Mouse (Mus musculus): ENCODE data around the gene Gm49027. TPM values are rescaled to one million over a fixed set of nuclear protein-coding genes. Genes with fewer than 3 reads are reported as not detected.

Gene Gm49027
- polyA plus RNA-seq (2021; fragmentation: Nextera tagmentation): 0.16 TPM in 1 of 2 replicates, not detected in the other
- long read RNA-seq, experiment 1, partial matches to known transcripts: 63 of 65 reads
- long read RNA-seq, experiment 1, other reads (novel, unspliced or antisense): 2 of 65 reads
- long read RNA-seq, experiment 2, partial matches to known transcripts: 16 of 16 reads
- long read RNA-seq, experiment 2, other reads (novel, unspliced or antisense): 0 of 16 reads

DNA sequence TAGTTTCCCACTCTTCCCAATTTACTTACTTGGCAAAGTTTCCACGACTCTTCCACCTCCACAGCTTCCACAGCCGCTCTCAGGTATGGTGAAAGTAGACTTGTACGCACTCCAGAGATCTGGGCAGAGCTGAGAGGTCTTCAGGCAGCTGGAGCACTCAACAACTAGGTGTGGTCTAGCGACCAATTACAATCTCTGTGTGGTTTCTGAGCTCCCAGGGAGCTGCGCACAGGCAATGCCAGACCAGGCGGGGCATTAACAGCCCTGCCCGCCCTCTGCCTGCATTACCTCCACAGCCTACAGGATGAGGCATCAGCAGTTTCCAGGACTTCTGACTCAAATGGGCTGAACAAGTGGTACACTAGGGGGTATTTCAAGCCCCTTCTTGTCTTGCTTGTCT lies at the start of gene Gm49027:
Gene Gm49027, minus strand, starts transcription at position 208 of the 400 bp plus-strand sequence.

DNA sequence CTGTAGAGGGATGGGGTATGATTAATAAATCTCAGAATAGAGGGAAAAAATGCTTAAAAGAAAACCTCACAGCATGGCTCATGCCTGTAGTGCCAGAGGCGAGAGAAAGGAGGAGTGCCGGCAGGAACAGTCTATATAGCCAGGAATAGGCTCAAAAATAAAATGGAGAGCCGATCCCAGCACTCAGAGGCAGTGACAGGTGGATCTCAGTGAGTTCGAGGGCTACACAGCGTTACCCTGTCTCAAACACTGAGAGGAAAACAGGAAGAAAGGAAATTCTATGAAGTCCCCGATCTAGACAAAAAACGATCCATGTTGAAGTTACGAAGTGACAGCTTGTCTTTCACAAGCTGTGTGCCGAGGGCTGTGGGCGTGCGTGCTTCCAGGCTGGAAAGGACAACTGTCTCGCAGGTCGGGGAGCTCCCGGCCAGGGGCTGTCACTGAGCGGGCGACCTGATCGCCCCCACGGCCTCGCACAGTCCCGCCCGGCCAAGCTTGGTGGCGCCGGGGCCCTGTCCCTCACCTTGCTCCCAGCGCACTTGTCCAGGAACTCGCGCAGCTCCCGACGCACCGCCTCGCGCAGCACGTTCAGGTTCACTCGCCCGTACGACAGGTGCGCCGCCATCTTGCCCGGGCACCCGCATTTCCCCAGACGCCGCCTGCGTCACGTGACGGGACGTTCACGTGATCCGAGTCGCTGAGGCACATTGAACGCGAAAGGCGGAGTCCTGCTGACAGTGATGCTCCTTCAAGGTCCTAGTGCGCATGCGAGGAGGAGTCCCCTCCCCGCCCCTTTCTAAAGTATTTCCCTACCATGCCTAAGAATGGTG lies 47.3 kb upstream of the Gm49027 start, which contains the start of gene Vps33a:
Gene Vps33a, minus strand, starts transcription at position 682 of the 830 bp plus-strand sequence.

GRCm38 (mm10) chr5:123523692-123524392 lies 1.4 kb downstream of the Gm49027 start, which contains the start of gene Diablo:
TSS of gene Diablo (minus strand) at chr5:123524176.

DNA sequence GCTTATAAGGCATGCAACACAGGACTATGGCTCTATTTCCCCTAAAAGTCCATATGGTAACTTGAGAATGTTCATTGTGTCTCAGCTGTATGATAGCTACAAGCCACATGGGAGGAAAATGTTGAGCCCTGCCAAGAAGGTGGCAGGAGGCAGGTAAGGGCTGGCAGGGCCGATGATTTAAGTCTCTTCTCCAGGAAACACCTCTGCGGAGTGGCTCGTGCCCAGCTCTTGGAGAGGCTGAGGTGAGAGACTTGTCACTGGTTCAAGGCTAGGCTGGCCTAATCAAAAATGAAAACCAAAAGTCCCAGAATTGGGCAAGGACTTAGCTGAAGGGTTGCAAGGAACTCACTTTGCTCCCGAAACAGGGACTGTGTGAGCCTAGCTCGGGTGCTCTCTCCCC lies 15.1 kb downstream of the Gm49027 start, which contains the start of gene B3gnt4:
Gene B3gnt4, plus strand, starts transcription at position 301 of the 400 bp plus-strand sequence.

DNA sequence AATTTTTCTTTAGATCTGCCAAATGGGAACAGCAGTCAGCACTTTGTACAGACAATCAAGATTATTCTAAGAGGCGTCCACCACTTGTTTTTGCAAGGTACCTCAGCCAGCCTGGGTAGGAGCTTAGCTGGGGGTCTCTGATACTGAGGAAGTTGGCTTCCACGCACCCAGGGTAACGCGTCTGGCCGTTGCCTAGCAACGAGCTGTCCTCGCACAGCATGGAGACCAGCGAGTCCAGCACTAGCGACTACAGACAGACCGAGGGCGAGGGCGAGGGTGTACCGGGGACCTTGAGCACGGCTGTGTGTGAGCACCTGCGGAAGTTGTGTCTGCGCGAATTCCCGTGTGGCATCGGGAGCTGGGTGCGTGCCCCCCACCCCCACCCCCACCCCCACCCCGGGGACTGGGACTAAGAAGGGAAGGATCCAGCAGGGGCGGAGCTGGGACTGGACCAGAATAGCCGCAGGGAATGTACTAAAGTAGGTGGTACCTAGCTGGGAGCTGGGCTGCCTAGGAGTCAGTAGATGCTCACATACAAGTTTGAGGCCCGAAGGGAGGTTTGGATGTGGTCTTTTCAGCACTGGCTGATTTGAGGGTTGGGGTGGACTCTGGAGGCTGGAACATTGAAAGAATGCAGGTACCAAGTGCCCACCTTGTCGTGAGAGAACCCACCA lies 36.0 kb downstream of the Gm49027 start, which contains the start of the genes Lrrc43 and Il31:
Gene Lrrc43, plus strand, starts transcription at position 194 of the 674 bp plus-strand sequence.
Gene Il31, minus strand, starts transcription at position 378 of the 674 bp plus-strand sequence.

Other genes with a start within 250 kb of the Gm49027 start
- 13.4 and 25.0 TPM in 2 replicates for gene Bcl7a, start 181.7 kb downstream of the Gm49027 start, polyA plus RNA-seq (2021; fragmentation: Nextera tagmentation)
- gene Mlxip, start 130.7 kb downstream of the Gm49027 start, polyA plus RNA-seq (2021; fragmentation: Nextera tagmentation): 1.3 and 6.9 TPM in 2 replicates
- gene Lrrc43, start 36.2 kb downstream of the Gm49027 start, polyA plus RNA-seq (2021; fragmentation: Nextera tagmentation): 0.36 and 0.48 TPM in 2 replicates
- not detected in 2 replicates for gene Il31, start 36.0 kb downstream of the Gm49027 start, polyA plus RNA-seq (2021; fragmentation: Nextera tagmentation)
- 1.5 TPM in 1 of 2 replicates, not detected in the other for gene B3gnt4, start 15.0 kb downstream of the Gm49027 start, polyA plus RNA-seq (2021; fragmentation: Nextera tagmentation)
- 51.9 and 56.0 TPM in 2 replicates for gene Diablo, start 1.3 kb downstream of the Gm49027 start, polyA plus RNA-seq (2021; fragmentation: Nextera tagmentation)
- gene Vps33a, start 47.5 kb upstream of the Gm49027 start, polyA plus RNA-seq (2021; fragmentation: Nextera tagmentation): 37.4 and 40.7 TPM in 2 replicates
- 32.8 and 39.0 TPM in 2 replicates for gene Clip1, start 159.1 kb upstream of the Gm49027 start, polyA plus RNA-seq (2021; fragmentation: Nextera tagmentation)
- gene Zcchc8, start 195.6 kb upstream of the Gm49027 start, polyA plus RNA-seq (2021; fragmentation: Nextera tagmentation): 16.1 and 16.9 TPM in 2 replicates
- 47.0 and 58.7 TPM in 2 replicates for gene Rsrc2, start 223.9 kb upstream of the Gm49027 start, polyA plus RNA-seq (2021; fragmentation: Nextera tagmentation)
- 0.63 and 1.7 TPM in 2 replicates for gene Kntc1, start 224.2 kb upstream of the Gm49027 start, polyA plus RNA-seq (2021; fragmentation: Nextera tagmentation)